Mouse (Mus musculus): ENCODE measurements at regions not wholly inside any gene's neighbourhood (a gene's known extent, or its start where the extent isn't known, plus 50 kb on each side); places are given as distances from the start of the nearest gene placed in this dataset.

GRCm38 (mm10) chr2:133385297-133385696 is 166.7 kb upstream of the Bmp2 start:
- Histone ChIP-seq H3K27me3 (replicated peaks) (peaks cover 8% of the 10 kb centered on the region), H3K4me3 (replicated peaks) (no peak overlapping the region), H3K9me3 (no peaks in the 10 kb centered on the region; the same call in 1 of the 2 replicates), H3K36me3 (replicated peaks; ENCODE audit: low read length) (no peaks in the 10 kb centered on the region), H3K4me1 (peaks cover 13% of the 10 kb centered on the region)
- TF ChIP-seq FLI1 (IDR thresholded peaks at IDR 0.05; ENCODE audit: low read length) (no peak), GATA1 (IDR thresholded peaks at IDR 0.05; ENCODE audit: borderline replicate concordance, low read length) (no peak)

GRCm38 (mm10) chr2:133387349-133387748 is 164.6 kb upstream of the Bmp2 start:
- Histone ChIP-seq H3K4me3 (replicated peaks) (no peak overlapping the region), H3K9me3 (no peaks in the 10 kb centered on the region; the same call in 1 of the 2 replicates), H3K4me1 (no peaks in the 10 kb centered on the region; the same call in 1 of the 2 replicates), H3K36me3 (replicated peaks; ENCODE audit: low read length) (no peaks in the 10 kb centered on the region), H3K27me3 (replicated peaks) (peaks cover 10% of the 10 kb centered on the region)
- TF ChIP-seq GATA1 (IDR thresholded peaks at IDR 0.05; ENCODE audit: borderline replicate concordance, low read length) (no peak), FLI1 (IDR thresholded peaks at IDR 0.05; ENCODE audit: low read length) (no peak)

- TF ChIP-seq GATA1 (IDR thresholded peaks at IDR 0.05; ENCODE audit: borderline replicate concordance, low read length), result no peak
- TF ChIP-seq FLI1 (IDR thresholded peaks at IDR 0.05; ENCODE audit: low read length), result no peak
- Histone ChIP-seq H3K36me3 (replicated peaks; ENCODE audit: low read length) (no peaks in the 10 kb centered on the region), H3K4me3 (replicated peaks) (no peak overlapping the region), H3K4me1 (peaks cover 3% of the 10 kb centered on the region; the same call in 1 of the 2 replicates), H3K27me3 (replicated peaks) (peaks cover 9% of the 10 kb centered on the region), H3K9me3 (0 out of 2 replicates have a peak, but pooled peaks cover 3% of the 10 kb centered on the region)
These were observed 159.7 kb upstream of the Bmp2 start for GRCm38 (mm10) chr2:133392298-133392697.

- no peak for TF ChIP-seq FLI1 (IDR thresholded peaks at IDR 0.05; ENCODE audit: low read length)
- no peak for TF ChIP-seq GATA1 (IDR thresholded peaks at IDR 0.05; ENCODE audit: borderline replicate concordance, low read length)
- 0 out of 2 replicates have a peak, but pooled peaks cover 3% of the 10 kb centered on the region for H3K9me3 ChIP-seq
- H3K4me1 ChIP-seq, result peaks cover 21% of the 10 kb centered on the region
- no peaks in the 10 kb centered on the region for H3K36me3 ChIP-seq (replicated peaks; ENCODE audit: low read length)
- H3K27me3 ChIP-seq (replicated peaks), result peaks cover 3% of the 10 kb centered on the region
- no peak overlapping the region for H3K4me3 ChIP-seq (replicated peaks)
These were observed 154.4 kb upstream of the Bmp2 start for GRCm38 (mm10) chr2:133397566-133397965.

- peaks cover 19% of the 10 kb centered on the region for H3K4me1 ChIP-seq
- no peaks in the 10 kb centered on the region for H3K27me3 ChIP-seq (replicated peaks)
- no peaks in the 10 kb centered on the region for H3K9me3 ChIP-seq
- H3K4me3 ChIP-seq (replicated peaks), result no peak overlapping the region
- no peaks in the 10 kb centered on the region for H3K36me3 ChIP-seq (replicated peaks; ENCODE audit: low read length)
- no peak for TF ChIP-seq GATA1 (IDR thresholded peaks at IDR 0.05; ENCODE audit: borderline replicate concordance, low read length)
- TF ChIP-seq FLI1 (IDR thresholded peaks at IDR 0.05; ENCODE audit: low read length), result no peak
These were observed 152.8 kb upstream of the Bmp2 start for GRCm38 (mm10) chr2:133399059-133399690.

- H3K27me3 ChIP-seq (replicated peaks), result no peaks in the 10 kb centered on the region
- peaks cover 19% of the 10 kb centered on the region for H3K4me1 ChIP-seq
- no peaks in the 10 kb centered on the region for H3K36me3 ChIP-seq (replicated peaks; ENCODE audit: low read length)
- no peaks in the 10 kb centered on the region for H3K9me3 ChIP-seq
- H3K4me3 ChIP-seq (replicated peaks), result no peak overlapping the region
- TF ChIP-seq FLI1 (IDR thresholded peaks at IDR 0.05; ENCODE audit: low read length), result no peak
- TF ChIP-seq GATA1 (IDR thresholded peaks at IDR 0.05; ENCODE audit: borderline replicate concordance, low read length), result no peak
These were observed 151.0 kb upstream of the Bmp2 start for GRCm38 (mm10) chr2:133400963-133401362.

GRCm38 (mm10) chr2:133416990-133417581 is 134.9 kb upstream of the Bmp2 start:
- TF ChIP-seq GATA1 (IDR thresholded peaks at IDR 0.05; ENCODE audit: borderline replicate concordance, low read length), result no peak
- no peak for TF ChIP-seq FLI1 (IDR thresholded peaks at IDR 0.05; ENCODE audit: low read length)
- Histone ChIP-seq H3K4me1 (peaks cover 24% of the 10 kb centered on the region), H3K4me3 (replicated peaks) (no peak overlapping the region), H3K9me3 (no peaks in the 10 kb centered on the region), H3K36me3 (replicated peaks; ENCODE audit: low read length) (no peaks in the 10 kb centered on the region), H3K27me3 (replicated peaks) (no peaks in the 10 kb centered on the region)

GRCm38 (mm10) chr2:133419686-133420303 is 132.2 kb upstream of the Bmp2 start:
- no peaks in the 10 kb centered on the region for H3K9me3 ChIP-seq
- TF ChIP-seq GATA1 (IDR thresholded peaks at IDR 0.05; ENCODE audit: borderline replicate concordance, low read length), result no peak
- no peaks in the 10 kb centered on the region for H3K27me3 ChIP-seq (replicated peaks)
- peaks cover 28% of the 10 kb centered on the region for H3K4me1 ChIP-seq
- no peak overlapping the region for H3K4me3 ChIP-seq (replicated peaks)
- no peaks in the 10 kb centered on the region for H3K36me3 ChIP-seq (replicated peaks; ENCODE audit: low read length)

- Histone ChIP-seq H3K4me1 (peaks cover 71% of the 10 kb centered on the region), H3K9me3 (no peaks in the 10 kb centered on the region), H3K4me3 (replicated peaks) (no peak overlapping the region), H3K27me3 (replicated peaks) (no peaks in the 10 kb centered on the region), H3K36me3 (replicated peaks; ENCODE audit: low read length) (no peaks in the 10 kb centered on the region)
- TF ChIP-seq GATA1 (IDR thresholded peaks at IDR 0.05; ENCODE audit: borderline replicate concordance, low read length) (no peak), FLI1 (IDR thresholded peaks at IDR 0.05; ENCODE audit: low read length) (no peak)
These were observed 126.4 kb upstream of the Bmp2 start for GRCm38 (mm10) chr2:133425538-133425937.

- Histone ChIP-seq H3K36me3 (replicated peaks; ENCODE audit: low read length) (no peaks in the 10 kb centered on the region), H3K4me1 (peaks cover 76% of the 10 kb centered on the region)
- TF ChIP-seq GATA1 (IDR thresholded peaks at IDR 0.05; ENCODE audit: borderline replicate concordance, low read length) (no peak), FLI1 (IDR thresholded peaks at IDR 0.05; ENCODE audit: low read length) (no peak)
These were observed 124.9 kb upstream of the Bmp2 start for GRCm38 (mm10) chr2:133427039-133427438.

More at GRCm38 (mm10) chr2:133427039-133427438, 124.9 kb upstream of the Bmp2 start:
- H3K4me3 ChIP-seq (replicated peaks), result peak overlapping the region; percentile 20
- H3K9me3 ChIP-seq, result no peaks in the 10 kb centered on the region
- no peaks in the 10 kb centered on the region for H3K27me3 ChIP-seq (replicated peaks)

Measured in megakaryocyte, embryonic 14.5 days (primary cell).